Mouse (Mus musculus) intestine, embryonic 14.5 days (tissue): Measurements from ENCODE around the gene Bcl10. TPM values are rescaled to one million over a fixed set of nuclear protein-coding genes. Genes with fewer than 3 reads are reported as not detected.
"Not testable (repeated sequence)": the region's sequence is repeated elsewhere in the genome, so short reads cannot be mapped to it uniquely, and the experiment has no call there.

Experiments
- ATAC-seq: fragments of 200-750 bp; cut with Nextera tagmentation; replicated peaks from 2 replicates; pipeline ENCODE4 v1.8.0; 2017; ENCODE audit warnings: low read depth, moderate number of reproducible peaks, moderate TSS enrichment, moderate library complexity; ENCODE audit not compliant: low FRiP score, low TSS enrichment
- DNase-seq: peaks from one replicate; pipeline ENCODE4 v3.0.0-alpha.2; 2018; ENCODE audit warnings: low spot score
- H3K27ac ChIP-seq: fragments of 300-500 bp; sonication (generic); 2 replicates; pipeline ENCODE4 v1.5.1; 2014; ENCODE audit warnings: low read depth, mild to moderate bottlenecking, control low read depth
- H3K27me3 ChIP-seq: fragments of 300-500 bp; sonication (generic); replicated peaks from 2 replicates; pipeline ENCODE4 v1.6.1; 2014; ENCODE audit warnings: low read length, control low read depth; ENCODE audit not compliant: control insufficient read depth, insufficient read depth
- H3K36me3 ChIP-seq: fragments of 300-500 bp; sonication (generic); 2 replicates; pipeline ENCODE4 v1.6.1; 2014; ENCODE audit warnings: low read length, control low read depth; ENCODE audit not compliant: control insufficient read depth, insufficient read depth
- H3K4me1 ChIP-seq: fragments of 300-500 bp; sonication (generic); replicated peaks from 2 replicates; pipeline ENCODE4 v1.6.1; 2014; ENCODE audit warnings: low read length, control low read depth, mixed read lengths; ENCODE audit not compliant: control insufficient read depth, insufficient read depth
- H3K4me2 ChIP-seq: fragments of 300-500 bp; sonication (generic); 2 replicates; pipeline ENCODE4 v1.6.1; 2014; ENCODE audit warnings: low read length
- H3K4me3 ChIP-seq: fragments of 300-500 bp; sonication (generic); 2 replicates; pipeline ENCODE4 v1.5.1; 2014; ENCODE audit warnings: low read depth, low read length, control low read depth, mixed read lengths
- H3K9ac ChIP-seq: fragments of 300-500 bp; sonication (generic); 2 replicates; pipeline ENCODE4 v1.6.1; 2014; ENCODE audit warnings: mild to moderate bottlenecking, low read length
- H3K9me3 ChIP-seq: fragments of 300-500 bp; sonication (generic); 2 replicates; pipeline ENCODE4 v1.6.1; 2016; ENCODE audit warnings: low read length, control low read depth; ENCODE audit not compliant: control insufficient read depth
- WGBS: fragments of 180-500 bp; shearing (Covaris S2); extraction: QIAGEN DNeasy Blood & Tissue Kit; methylation state at CpG from one replicate; pipeline ENCODE4 v1.1.7; 2014; 5-methylcytosine and 5-hydroxymethylcytosine counted together
- polyA plus RNA-seq: library from polyadenylated mRNA; unstranded; fragments of >200 nt; fragmentation: Nextera tagmentation; extraction: Ambion mirVana; gene quantifications from 2 replicates; pipeline ENCODE4 v1.2.1, GENCODE M21; 2014

The Bcl10 gene
- 52.9 and 53.5 TPM in 2 replicates for polyA plus RNA-seq

DNA sequence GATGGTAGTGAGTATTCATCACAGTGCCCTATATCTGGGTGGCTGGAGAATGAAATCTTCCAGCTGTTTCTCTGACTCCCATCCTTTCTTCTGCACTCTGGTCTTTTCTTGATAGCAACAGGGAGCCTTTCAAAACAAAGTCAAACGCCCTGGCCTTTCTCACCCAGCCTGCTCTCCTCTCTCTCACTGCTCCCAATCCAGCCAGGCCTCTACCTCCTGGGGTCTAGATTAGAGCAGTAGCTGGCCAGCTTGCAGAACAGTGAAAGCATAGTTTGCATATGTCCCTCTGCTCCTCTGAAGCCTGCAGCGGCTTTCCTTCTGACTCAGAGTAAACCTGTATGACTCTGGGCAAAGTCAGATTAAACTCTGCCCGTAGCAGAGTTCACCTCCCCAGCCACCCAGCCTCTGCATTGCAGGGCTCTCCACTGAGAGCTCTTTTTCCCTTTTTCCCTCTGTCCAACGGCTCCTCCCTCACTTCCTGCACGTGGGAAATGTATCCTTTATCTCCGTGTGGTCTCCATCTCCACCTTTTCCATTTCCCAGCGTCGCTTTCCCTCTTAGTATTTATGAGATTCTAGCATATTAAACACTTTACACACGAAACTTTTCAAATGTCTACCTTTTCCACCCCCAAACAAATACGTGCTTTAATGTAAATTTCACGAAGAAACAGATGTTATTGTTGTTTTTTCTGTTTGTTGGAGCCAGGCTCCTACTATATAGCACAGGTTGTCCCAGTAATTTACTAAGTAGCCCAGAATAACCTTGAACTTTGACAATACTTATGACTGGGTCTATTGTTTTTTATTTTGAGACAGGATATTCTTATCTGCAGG, at the start of gene Bcl10:
TSS of gene Bcl10 (plus strand) at position 786 of the 836 bp plus-strand sequence.
- H3K9me3 ChIP-seq, result no peaks in the 10 kb centered on the region
- DNase-seq, result no peak
- H3K4me3 ChIP-seq, result peak within 1 kb of the TSS; percentile 96
- no peaks in the 10 kb centered on the region for H3K27me3 ChIP-seq
- ATAC-seq, result no peak
- no peaks in the 10 kb centered on the region for H3K36me3 ChIP-seq
- H3K4me2 ChIP-seq, result peak within 1 kb of the TSS; percentile 57
- peak within 1 kb of the TSS; percentile 94 for H3K27ac ChIP-seq
- peaks cover 22% of the 10 kb centered on the region for H3K4me1 ChIP-seq
- 27% methylated on average over 11 of the region's 11 CpGs for WGBS
- peak within 1 kb of the TSS; percentile 37 for H3K9ac ChIP-seq

GRCm38 (mm10) chr3:145873271-145873670, 49.3 kb upstream of the Bcl10 start:
- Histone ChIP-seq H3K9ac (no peak overlapping the region), H3K27me3 (no peaks in the 10 kb centered on the region), H3K9me3 (no peaks in the 10 kb centered on the region), H3K36me3 (no peaks in the 10 kb centered on the region), H3K4me3 (no peak overlapping the region), H3K27ac (no peak overlapping the region), H3K4me2 (no peak overlapping the region), H3K4me1 (no peaks in the 10 kb centered on the region)
- 90% methylated on average over 1 of the region's 1 CpGs for WGBS
- ATAC-seq, result no peak
- no peak for DNase-seq

DNA sequence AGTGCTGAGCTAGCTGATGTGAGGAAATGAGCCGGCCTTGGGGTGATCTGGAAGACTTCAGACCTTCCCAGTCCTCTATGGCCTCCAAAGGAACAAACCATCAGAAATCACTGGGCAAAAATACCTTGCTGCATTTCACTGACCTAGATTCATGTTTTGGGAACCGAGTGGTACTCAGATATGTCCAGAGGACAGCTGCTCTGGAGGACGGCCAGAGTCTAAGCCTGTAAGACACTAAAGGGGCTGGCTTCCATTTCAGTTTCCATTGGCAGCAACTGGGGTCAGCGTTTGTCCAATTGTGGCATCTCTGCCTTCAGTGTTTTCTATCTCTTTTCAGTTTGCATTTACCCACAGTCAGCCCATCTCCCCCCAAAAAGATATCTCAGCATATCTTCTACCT, 48.5 kb upstream of the Bcl10 start:
- 83% methylated on average over 4 of the region's 4 CpGs for WGBS
- no peaks in the 10 kb centered on the region for H3K4me1 ChIP-seq

GRCm38 (mm10) chr3:145876120-145876519, 46.5 kb upstream of the Bcl10 start:
- Histone ChIP-seq H3K4me3 (no peak overlapping the region), H3K27ac (no peak overlapping the region), H3K9me3 (no peaks in the 10 kb centered on the region), H3K9ac (no peak overlapping the region), H3K27me3 (no peaks in the 10 kb centered on the region), H3K4me1 (no peaks in the 10 kb centered on the region), H3K36me3 (no peaks in the 10 kb centered on the region), H3K4me2 (no peak overlapping the region)
- no peak for ATAC-seq
- WGBS, result 79% methylated on average over 11 of the region's 11 CpGs
- no peak for DNase-seq

More for the DNA sequence above, 48.5 kb upstream of the Bcl10 start:
- Histone ChIP-seq H3K4me3 (no peak overlapping the region), H3K27me3 (no peaks in the 10 kb centered on the region), H3K4me2 (no peak overlapping the region), H3K27ac (no peak overlapping the region), H3K9ac (no peak overlapping the region), H3K36me3 (no peaks in the 10 kb centered on the region), H3K9me3 (no peaks in the 10 kb centered on the region)
- no peak for DNase-seq
- ATAC-seq, result no peak

GRCm38 (mm10) chr3:145878867-145879266, 43.7 kb upstream of the Bcl10 start:
- H3K9ac ChIP-seq, H3K27me3 ChIP-seq, H3K4me2 ChIP-seq, H3K4me3 ChIP-seq, H3K9me3 ChIP-seq, H3K36me3 ChIP-seq, ATAC-seq, H3K4me1 ChIP-seq, DNase-seq, H3K27ac ChIP-seq: not testable (repeated sequence)
- 93% methylated on average over 13 of the region's 14 CpGs for WGBS

GRCm38 (mm10) chr3:145880335-145880734, 42.3 kb upstream of the Bcl10 start:
- 69% methylated on average over 1 of the region's 1 CpGs for WGBS
- Histone ChIP-seq H3K36me3 (no peaks in the 10 kb centered on the region), H3K4me3 (no peak overlapping the region), H3K27me3 (no peaks in the 10 kb centered on the region), H3K4me1 (no peaks in the 10 kb centered on the region), H3K4me2 (no peak overlapping the region), H3K9ac (no peak overlapping the region), H3K27ac (no peak overlapping the region), H3K9me3 (no peaks in the 10 kb centered on the region)
- no peak for ATAC-seq
- no peak for DNase-seq

DNA sequence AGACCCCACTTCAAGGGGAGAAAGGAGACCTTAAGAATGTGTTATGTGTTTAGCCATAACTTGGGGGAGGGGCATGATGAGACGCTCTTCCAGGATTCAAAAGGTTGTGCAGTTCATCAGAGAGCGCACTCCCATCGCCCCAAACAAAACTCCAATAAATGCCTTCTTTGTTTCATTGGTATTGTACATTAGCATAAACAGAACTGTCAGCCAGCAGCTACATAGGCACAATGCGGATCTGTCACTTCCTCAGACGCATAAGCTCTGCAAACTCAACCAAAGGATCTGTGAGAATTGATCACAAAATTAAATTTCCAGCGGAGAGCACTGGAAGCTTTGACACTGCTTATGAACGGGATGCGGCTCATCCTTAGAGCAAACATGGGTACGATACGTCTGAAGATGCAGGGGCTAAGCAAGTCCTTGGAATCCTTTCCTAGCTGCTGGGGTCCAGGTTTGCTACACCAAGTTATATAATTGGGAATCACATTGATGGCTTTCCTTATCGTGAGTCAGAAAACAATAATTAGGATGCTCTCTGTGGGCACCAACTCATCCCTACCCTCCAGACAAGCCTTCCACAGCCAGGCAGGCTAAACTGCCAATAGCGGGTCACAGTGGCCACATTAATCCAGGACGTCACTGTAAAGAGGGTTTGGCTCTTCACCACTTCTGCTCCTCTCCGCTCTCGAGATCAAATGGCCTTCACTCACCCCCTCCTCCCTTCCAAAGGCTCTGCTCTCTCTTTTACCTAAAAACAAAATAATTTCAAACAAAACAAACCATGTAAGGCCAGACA, 40.3 kb upstream of the Bcl10 start:
- no peaks in the 10 kb centered on the region for H3K9me3 ChIP-seq
- 76% methylated on average over 15 of the region's 15 CpGs for WGBS
- H3K27ac ChIP-seq, result no peak overlapping the region
- no peak overlapping the region for H3K9ac ChIP-seq
- H3K36me3 ChIP-seq, result no peaks in the 10 kb centered on the region
- H3K4me2 ChIP-seq, result no peak overlapping the region
- no peaks in the 10 kb centered on the region for H3K27me3 ChIP-seq
- ATAC-seq (no peak), DNase-seq (no peak)
- H3K4me3 ChIP-seq, result no peak overlapping the region
- peaks cover 12% of the 10 kb centered on the region for H3K4me1 ChIP-seq

DNA sequence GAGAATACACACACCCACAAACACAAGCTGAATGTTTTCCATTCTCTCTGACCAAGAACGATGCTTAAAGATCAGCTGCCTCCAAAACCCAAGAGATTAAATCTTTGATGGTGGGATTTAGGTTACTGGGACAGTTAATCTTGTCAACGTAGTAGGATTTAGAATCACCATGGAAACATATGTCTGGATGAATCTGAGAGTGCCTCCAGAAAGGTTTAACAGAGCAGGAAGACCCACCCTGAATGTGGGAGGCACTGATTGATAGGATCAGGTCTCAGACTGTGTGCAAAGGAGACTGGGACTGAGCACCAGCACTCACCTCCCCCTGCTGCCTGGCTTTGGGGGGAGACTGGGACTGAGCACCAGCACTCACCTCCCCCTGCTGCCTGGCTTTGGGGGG, 39.4 kb upstream of the Bcl10 start:
- DNase-seq (no peak), ATAC-seq (no peak)
- H3K9ac ChIP-seq, result no peak overlapping the region
- 41% methylated on average over 2 of the region's 2 CpGs for WGBS
- no peak overlapping the region for H3K4me2 ChIP-seq
- H3K27ac ChIP-seq, result no peak overlapping the region
- no peaks in the 10 kb centered on the region for H3K27me3 ChIP-seq
- no peaks in the 10 kb centered on the region for H3K9me3 ChIP-seq
- H3K4me3 ChIP-seq, result no peak overlapping the region
- H3K4me1 ChIP-seq, result peaks cover 12% of the 10 kb centered on the region
- H3K36me3 ChIP-seq, result no peaks in the 10 kb centered on the region
